Mouse (Mus musculus) kidney, postnatal 4 days (tissue): ENCODE results near the gene Cd200r4.

Experiments used
- DNase-seq, 2 experiments: peaks; one replicate each; pipeline ENCODE4 v3.0.0; 2021; ENCODE audit warnings: mixed read lengths in 2 of 2

Gene Cd200r4

GRCm38 (mm10) chr16:44877595-44877994 lies 66.1 kb downstream of the Cd200r4 start:
- no peak for DNase-seq
